Mouse (Mus musculus) spleen, adult 2 months (tissue): Measurements from ENCODE around the gene Gm9117.
"Not testable (repeated sequence)": the region's sequence is repeated elsewhere in the genome, so short reads cannot be mapped to it uniquely, and the experiment has no call there.

Source experiments
- CTCF ChIP-seq: fragments of 200-500 bp; IDR thresholded peaks from 2 replicates; pipeline ENCODE4 v1.5.1; 2011; ENCODE audit warnings: mild to moderate bottlenecking, inconsistent platforms; ENCODE audit not compliant: insufficient read depth, insufficient read length, insufficient replicate concordance; ENCODE audit errors: extremely low read depth
- POLR2A ChIP-seq: fragments of 200-500 bp; IDR thresholded peaks from 2 replicates; pipeline ENCODE4 v1.6.1; 2011; ENCODE audit warnings: low read depth, low read length, inconsistent platforms

DNA sequence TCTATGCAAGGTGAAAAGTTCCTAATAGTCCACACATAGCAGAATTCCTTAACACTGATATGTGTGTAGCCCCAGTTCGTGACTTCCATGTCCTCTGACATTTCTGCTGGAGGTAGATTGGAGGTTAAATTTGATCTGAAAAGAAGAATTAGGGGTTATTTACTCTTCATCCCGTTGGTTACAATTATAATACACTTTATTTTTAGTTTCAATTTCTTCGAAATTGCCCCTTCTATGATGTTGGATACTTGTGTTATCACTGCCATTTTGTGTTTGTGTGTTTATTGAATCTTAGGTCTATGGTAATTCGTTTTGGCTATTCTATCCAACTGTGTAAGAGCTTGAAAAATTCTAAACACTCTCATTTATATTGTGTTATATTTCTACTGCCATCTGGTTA, 17.9 kb upstream of the Gm9117 start, which contains the start of gene Tdpoz5:
- not testable (repeated sequence) for TF ChIP-seq POLR2A, CTCF
